Mouse (Mus musculus) cortical plate, adult 2 months (tissue): Measurements from ENCODE around the gene Tiam2. TPM values are rescaled to one million over a fixed set of nuclear protein-coding genes. Genes with fewer than 3 reads are reported as not detected.
A peak's percentile ranks its signal among the peaks of the same experiment; 100 is the strongest.

Experiments
- H3K27ac ChIP-seq: fragments of 200-500 bp; 2 replicates; pipeline ENCODE4 v1.5.1; 2012; ENCODE audit warnings: low read length, control low read depth, inconsistent platforms; ENCODE audit not compliant: insufficient read depth
- H3K4me1 ChIP-seq: fragments of 200-500 bp; 2 replicates; pipeline ENCODE4 v1.6.1; 2011; ENCODE audit warnings: low read length; ENCODE audit not compliant: control insufficient read depth, insufficient read depth
- H3K4me3 ChIP-seq: fragments of 200-500 bp; 2 replicates; pipeline ENCODE4 v1.5.1; 2011; ENCODE audit warnings: mild to moderate bottlenecking, low read length, control low read depth; ENCODE audit not compliant: insufficient read depth
- CTCF ChIP-seq: fragments of 200-500 bp; IDR thresholded peaks from 2 replicates; pipeline ENCODE4 v1.5.1; 2011; ENCODE audit warnings: mild to moderate bottlenecking, control low read depth, low read length; ENCODE audit not compliant: insufficient read depth; ENCODE audit errors: extremely low read depth
- POLR2A ChIP-seq: fragments of 200-500 bp; IDR thresholded peaks from 2 replicates; pipeline ENCODE4 v1.6.1; 2011; ENCODE audit warnings: mild to moderate bottlenecking, low read length, control low read depth; ENCODE audit not compliant: insufficient read depth; ENCODE audit errors: extremely low read depth
- polyA plus RNA-seq: library from polyadenylated mRNA; depleted of rRNA; stranded (reverse); fragments of >200 nt; gene quantifications from 2 replicates; pipeline ENCODE4 v1.2.3, GENCODE M21; 2012; rRNA removed

The Tiam2 gene
- polyA plus RNA-seq, result 65.3 and 75.3 TPM in 2 replicates

DNA sequence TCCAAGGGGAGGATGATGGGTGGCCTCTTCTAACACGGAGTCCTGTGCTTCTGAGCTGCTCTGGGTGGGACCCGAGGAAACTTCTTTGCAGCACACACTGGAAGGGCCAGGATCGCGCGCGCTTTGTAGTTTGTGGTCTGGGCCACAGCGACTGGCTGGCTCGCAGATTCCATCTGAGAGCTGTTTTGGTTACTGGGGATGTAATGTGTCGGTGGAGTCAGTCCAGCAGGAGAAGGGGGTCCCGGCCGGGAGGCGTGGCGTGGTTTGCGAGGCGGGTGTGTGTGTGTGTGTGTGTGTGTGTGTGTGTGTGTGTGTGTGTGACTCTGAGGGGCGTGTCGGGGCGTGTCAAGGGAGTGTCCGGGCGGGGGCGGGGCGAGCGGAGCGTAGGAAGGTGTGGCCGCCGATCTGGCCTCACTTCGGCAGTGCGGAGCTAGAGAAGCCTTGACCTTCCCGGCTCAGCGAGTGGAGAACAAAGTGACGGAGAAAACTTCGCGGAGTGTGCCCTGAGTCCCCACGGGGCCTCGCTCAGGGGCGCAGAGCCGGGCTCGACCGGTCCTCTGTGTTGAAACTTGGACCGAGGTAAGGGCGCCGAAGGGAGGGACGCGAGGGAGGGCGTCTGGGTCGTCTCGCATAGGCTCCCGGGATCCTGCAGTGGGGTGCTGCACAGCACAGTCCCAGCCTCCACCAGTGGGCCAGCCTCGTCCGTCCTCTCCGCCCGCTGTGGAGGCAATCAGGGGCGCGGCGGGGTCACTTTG is at the start of gene Tiam2:
TSS of gene Tiam2 (plus strand) at position 426 of the 755 bp plus-strand sequence.
- no peak for TF ChIP-seq POLR2A
- no peak for TF ChIP-seq CTCF
- H3K27ac ChIP-seq, result no peak within 1 kb of the TSS
- 0 out of 2 replicates have a peak, but pooled peaks cover 1% of the 10 kb centered on the region for H3K4me1 ChIP-seq

GRCm38 (mm10) chr17:3280321-3280720 is 46.1 kb upstream of the Tiam2 start:
- TF ChIP-seq CTCF (no peak), POLR2A (no peak)
- no peak overlapping the region for H3K27ac ChIP-seq
- H3K4me1 ChIP-seq, result no peaks in the 10 kb centered on the region
- H3K4me3 ChIP-seq, result no peak overlapping the region

More for the DNA sequence above, at the start of gene Tiam2:
- peak within 1 kb of the TSS; percentile 27 for H3K4me3 ChIP-seq

DNA sequence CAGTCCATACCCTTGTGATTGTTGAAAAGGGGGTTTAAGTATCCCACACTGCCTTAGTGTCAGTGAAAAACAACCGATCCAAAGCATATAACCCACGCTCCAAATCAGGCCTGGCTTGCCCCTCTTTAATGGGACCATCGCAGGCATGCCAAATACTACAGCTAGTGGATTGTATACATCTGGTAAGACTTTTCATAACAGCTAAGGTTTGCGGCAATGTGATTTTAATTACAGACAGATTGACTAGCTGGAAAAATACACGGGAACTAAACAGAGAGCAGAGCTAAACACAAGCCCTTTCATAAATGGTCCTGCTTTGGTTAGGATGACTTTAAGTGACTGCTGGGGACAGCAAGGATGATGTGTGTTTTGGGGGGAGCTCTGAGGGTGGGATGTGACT is 44.4 kb upstream of the Tiam2 start:
- no peaks in the 10 kb centered on the region for H3K4me1 ChIP-seq
- no peak overlapping the region for H3K27ac ChIP-seq
- TF ChIP-seq CTCF (no peak), POLR2A (no peak)
- H3K4me3 ChIP-seq, result no peak overlapping the region

GRCm38 (mm10) chr17:3285030-3285671 is 41.2 kb upstream of the Tiam2 start:
- no peak for TF ChIP-seq CTCF
- Histone ChIP-seq H3K27ac (no peak overlapping the region), H3K4me3 (no peak overlapping the region), H3K4me1 (no peaks in the 10 kb centered on the region)

- no peak overlapping the region for H3K4me3 ChIP-seq
- H3K4me1 ChIP-seq, result no peaks in the 10 kb centered on the region
- no peak for TF ChIP-seq POLR2A
- TF ChIP-seq CTCF, result no peak
- H3K27ac ChIP-seq, result no peak overlapping the region
These were observed 40.1 kb upstream of the Tiam2 start for GRCm38 (mm10) chr17:3286123-3286825.

DNA sequence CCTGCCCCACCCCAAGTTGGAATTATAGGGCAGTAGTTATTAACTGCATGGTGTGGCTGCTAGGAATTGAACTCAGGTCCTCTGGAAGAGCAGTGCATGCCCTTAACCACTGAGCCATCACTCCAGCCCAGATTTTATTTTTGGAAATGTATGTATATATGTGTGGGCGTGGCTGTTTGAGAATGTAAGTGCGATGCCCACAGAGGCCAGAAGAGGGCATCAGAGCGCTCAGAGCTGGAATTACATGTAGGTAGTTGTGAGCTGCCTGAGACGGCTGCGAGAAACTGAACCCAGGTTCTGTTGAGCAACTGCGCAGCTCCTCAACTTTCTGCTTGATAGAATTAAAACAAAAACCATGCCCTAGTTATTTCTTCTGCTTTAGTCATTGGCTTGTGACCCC is 38.0 kb upstream of the Tiam2 start:
- Histone ChIP-seq H3K4me3 (no peak overlapping the region), H3K27ac (no peak overlapping the region), H3K4me1 (no peaks in the 10 kb centered on the region)
- TF ChIP-seq POLR2A, result no peak
- peak; percentile 64 for TF ChIP-seq CTCF

DNA sequence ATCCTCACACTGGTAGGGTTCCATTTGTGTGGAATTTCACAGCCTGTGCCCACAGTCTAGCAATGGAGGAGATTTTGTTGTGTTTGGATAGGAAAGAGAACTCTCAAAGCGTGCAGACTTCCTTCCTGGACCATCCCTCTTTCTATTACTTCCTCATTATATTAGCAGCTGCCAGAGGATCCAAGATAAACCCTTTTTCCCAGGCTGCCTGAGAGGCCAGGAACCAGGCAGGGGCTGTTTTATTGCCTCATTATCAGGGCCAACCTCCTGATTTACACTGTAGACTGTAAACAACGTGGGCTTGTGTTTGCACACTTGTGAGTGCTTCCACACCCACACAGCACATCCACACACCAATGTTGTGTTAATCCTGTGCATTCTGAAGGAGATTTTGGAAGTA is 31.3 kb upstream of the Tiam2 start:
- Histone ChIP-seq H3K4me1 (no peaks in the 10 kb centered on the region), H3K4me3 (no peak overlapping the region), H3K27ac (no peak overlapping the region)
- TF ChIP-seq CTCF, result no peak
- TF ChIP-seq POLR2A, result no peak

DNA sequence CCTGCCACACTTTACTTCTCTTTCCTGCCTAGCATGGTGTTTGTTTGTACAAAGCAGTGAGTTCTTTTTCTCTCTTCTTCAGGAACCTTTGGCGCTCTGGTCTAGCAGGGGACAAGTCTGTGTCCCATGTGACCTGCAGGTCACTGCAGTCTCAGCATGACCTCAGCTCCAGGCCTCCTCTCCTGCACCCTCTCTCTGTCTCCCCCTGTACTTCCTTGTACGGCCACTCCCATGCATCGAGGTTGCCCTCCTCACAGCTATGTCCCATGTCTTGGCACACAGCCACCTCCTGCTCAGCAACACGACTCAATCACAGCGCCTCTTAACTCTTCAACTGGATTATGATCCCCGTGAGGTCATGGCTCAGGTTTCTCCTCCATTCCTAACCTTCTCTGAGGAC is 26.9 kb upstream of the Tiam2 start:
- Histone ChIP-seq H3K4me1 (no peaks in the 10 kb centered on the region), H3K27ac (no peak overlapping the region), H3K4me3 (no peak overlapping the region)
- TF ChIP-seq POLR2A, result no peak
- TF ChIP-seq CTCF, result no peak

GRCm38 (mm10) chr17:3305926-3306325 is 20.4 kb upstream of the Tiam2 start:
- Histone ChIP-seq H3K27ac (no peak overlapping the region), H3K4me3 (no peak overlapping the region), H3K4me1 (no peaks in the 10 kb centered on the region)
- no peak for TF ChIP-seq POLR2A
- TF ChIP-seq CTCF, result no peak
